Mouse (Mus musculus): Measurements from ENCODE around the gene Def8. TPM values are rescaled to one million over a fixed set of nuclear protein-coding genes. Genes with fewer than 3 reads are reported as not detected.

Def8 gene
- polyA plus RNA-seq, 1 experiment from 2014 or later = 33.4 TPM

DNA sequence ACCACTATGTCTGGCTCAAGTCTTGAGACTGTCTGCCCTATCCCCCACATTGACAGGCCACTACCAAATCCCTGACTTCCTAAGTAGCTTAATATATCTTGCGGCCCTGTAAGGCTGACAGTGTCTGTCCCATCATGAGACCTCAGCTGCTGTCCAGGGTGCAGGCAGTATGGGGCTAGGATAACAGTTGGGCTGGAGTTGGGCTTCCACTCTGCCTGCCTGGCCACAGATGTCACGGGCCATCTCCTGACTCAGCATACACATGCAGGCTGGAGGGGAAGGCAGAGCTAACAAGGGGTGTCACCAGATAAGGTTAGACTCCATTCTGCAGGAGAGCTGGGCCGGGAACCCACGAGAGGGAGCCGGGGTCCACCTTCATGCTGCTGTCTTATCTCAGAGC is 83.8 kb downstream of the Def8 start:
- no peak for TF ChIP-seq CTCF (IDR thresholded peaks at IDR 0.05; ENCODE audit: low read depth)
- DNase-seq (ENCODE audit: low spot score) (no peak), ATAC-seq (replicated peaks; ENCODE audit: low FRiP score, low read depth) (no peak)
- Histone ChIP-seq H3K36me3 (ENCODE audit: insufficient read depth, low read length) (peaks cover 26% of the 10 kb centered on the region), H3K4me3 (replicated peaks; ENCODE audit: low read depth, low read length) (no peak overlapping the region), H3K27ac (no peak overlapping the region), H3K4me2 (ENCODE audit: low read length) (no peak overlapping the region), H3K27me3 (ENCODE audit: insufficient read depth, low read length) (no peaks in the 10 kb centered on the region), H3K9me3 (replicated peaks; ENCODE audit: low read length) (no peaks in the 10 kb centered on the region), H3K4me1 (replicated peaks; ENCODE audit: insufficient read depth, low read length) (peaks cover 5% of the 10 kb centered on the region; the same call in 1 of the 2 replicates), H3K9ac (ENCODE audit: low read depth, low read length) (no peak overlapping the region)
- WGBS = 94% methylated on average over 5 of the region's 5 CpGs

DNA sequence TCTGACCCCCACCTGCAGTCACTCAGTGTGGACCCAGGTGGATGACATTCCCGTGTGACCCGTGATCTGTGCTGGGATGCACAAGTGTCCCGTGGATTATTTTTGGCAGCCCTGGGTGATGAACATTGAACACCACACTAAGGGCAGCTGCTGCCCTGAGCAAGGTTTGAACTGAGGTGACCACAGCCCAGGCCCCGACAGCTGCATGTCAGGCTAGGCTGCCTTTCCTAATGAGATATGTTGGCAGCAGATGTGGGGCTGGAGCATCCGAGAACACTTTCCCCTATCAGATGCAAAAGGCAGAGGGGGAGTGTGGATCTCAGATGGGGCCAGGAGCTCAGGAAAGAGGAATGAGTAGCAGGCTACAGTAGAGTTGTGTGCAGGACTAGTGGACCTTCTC is 87.5 kb downstream of the Def8 start:
- no peaks in the 10 kb centered on the region for H3K9me3 ChIP-seq (replicated peaks; ENCODE audit: low read length)
- H3K36me3 ChIP-seq (ENCODE audit: insufficient read depth, low read length) = peaks cover 11% of the 10 kb centered on the region
- no peak for DNase-seq (ENCODE audit: low spot score)
- no peak for TF ChIP-seq CTCF (IDR thresholded peaks at IDR 0.05; ENCODE audit: low read depth)
- ATAC-seq (replicated peaks; ENCODE audit: low FRiP score, low read depth) = no peak
- WGBS = 74% methylated on average over 5 of the region's 5 CpGs
- no peak overlapping the region for H3K4me3 ChIP-seq (replicated peaks; ENCODE audit: low read depth, low read length)
- peaks cover 14% of the 10 kb centered on the region; the same call in 1 of the 2 replicates for H3K27me3 ChIP-seq (ENCODE audit: insufficient read depth, low read length)
- no peak overlapping the region for H3K27ac ChIP-seq
- H3K9ac ChIP-seq (ENCODE audit: low read depth, low read length) = no peak overlapping the region
- H3K4me1 ChIP-seq (replicated peaks; ENCODE audit: insufficient read depth, low read length) = peaks cover 5% of the 10 kb centered on the region; the same call in 1 of the 2 replicates
- H3K4me2 ChIP-seq (ENCODE audit: low read length) = no peak overlapping the region

Other genes starting within 250 kb of the Def8 start
- 29.4 and 33.9 TPM in 2 replicates for gene Dpep1, start 237.3 kb upstream of the Def8 start, polyA plus RNA-seq (2015; fragmentation: Nextera tagmentation; extraction: Ambion mirVana)
- 126 and 138 TPM in 2 replicates for gene Chmp1a, start 210.8 kb upstream of the Def8 start, polyA plus RNA-seq (2015; fragmentation: Nextera tagmentation; extraction: Ambion mirVana)
- gene Spata33, start 210.7 kb upstream of the Def8 start, polyA plus RNA-seq (2015; fragmentation: Nextera tagmentation; extraction: Ambion mirVana) = 7.1 and 8.2 TPM in 2 replicates
- gene Cdk10, start 198.7 kb upstream of the Def8 start, polyA plus RNA-seq (2015; fragmentation: Nextera tagmentation; extraction: Ambion mirVana) = 28.7 and 29.2 TPM in 2 replicates
- 6.1 and 8.2 TPM in 2 replicates for gene Spata2l, start 187.3 kb upstream of the Def8 start, polyA plus RNA-seq (2015; fragmentation: Nextera tagmentation; extraction: Ambion mirVana)
- 13.1 and 15.0 TPM in 2 replicates for gene Zfp276, start 169.3 kb upstream of the Def8 start, polyA plus RNA-seq (2015; fragmentation: Nextera tagmentation; extraction: Ambion mirVana)
- gene Vps9d1, start 169.2 kb upstream of the Def8 start, polyA plus RNA-seq (2015; fragmentation: Nextera tagmentation; extraction: Ambion mirVana) = 16.5 and 17.3 TPM in 2 replicates
- 18.7 and 21.5 TPM in 2 replicates for gene Fanca, start 105.0 kb upstream of the Def8 start, polyA plus RNA-seq (2015; fragmentation: Nextera tagmentation; extraction: Ambion mirVana)
- gene Spire2, start 90.8 kb upstream of the Def8 start, polyA plus RNA-seq (2015; fragmentation: Nextera tagmentation; extraction: Ambion mirVana) = 5.7 and 5.8 TPM in 2 replicates
- 168 and 170 TPM in 2 replicates for gene Tcf25, start 49.8 kb upstream of the Def8 start, polyA plus RNA-seq (2015; fragmentation: Nextera tagmentation; extraction: Ambion mirVana)
- not detected in 2 replicates for gene Mc1r, start 16.4 kb upstream of the Def8 start, polyA plus RNA-seq (2015; fragmentation: Nextera tagmentation; extraction: Ambion mirVana)
- gene Tubb3, start 12.1 kb upstream of the Def8 start, polyA plus RNA-seq (2015; fragmentation: Nextera tagmentation; extraction: Ambion mirVana) = 0.23 and 0.75 TPM in 2 replicates
- 40.3 and 48.0 TPM in 2 replicates for gene Afg3l1, start 54.4 kb downstream of the Def8 start, polyA plus RNA-seq (2015; fragmentation: Nextera tagmentation; extraction: Ambion mirVana)
- 2.4 and 3.3 TPM in 2 replicates for gene Dbndd1, start 91.9 kb downstream of the Def8 start, polyA plus RNA-seq (2015; fragmentation: Nextera tagmentation; extraction: Ambion mirVana)
- 27.1 and 29.2 TPM in 2 replicates for gene Gas8, start 95.3 kb downstream of the Def8 start, polyA plus RNA-seq (2015; fragmentation: Nextera tagmentation; extraction: Ambion mirVana)
- 4.3 and 4.9 TPM in 2 replicates for gene Rhou, start 230.4 kb downstream of the Def8 start, polyA plus RNA-seq (2015; fragmentation: Nextera tagmentation; extraction: Ambion mirVana)

Measured in kidney, postnatal 0 days (tissue).